Mouse (Mus musculus): ENCODE measurements around the gene Dap. TPM values are rescaled to one million over a fixed set of nuclear protein-coding genes. Genes with fewer than 3 reads are reported as not detected.

Gene Dap
- polyA plus RNA-seq, 1 experiment from 2014 or later: 35.2 TPM

GRCm38 (mm10) chr15:31254939-31255535 lies 30.9 kb downstream of the Dap start:
- 83% methylated on average over 9 of the region's 9 CpGs for whole genome bisulfite sequencing

GRCm38 (mm10) chr15:31255762-31256161 lies 31.6 kb downstream of the Dap start:
- Histone ChIP-seq H3K9me3 (no peaks in the 10 kb centered on the region), H3K4me2 (no peak overlapping the region), H3K27me3 (no peaks in the 10 kb centered on the region), H3K4me3 (no peak overlapping the region), H3K36me3 (no peaks in the 10 kb centered on the region), H3K27ac (no peak overlapping the region), H3K4me1 (replicated peaks) (peaks cover 6% of the 10 kb centered on the region), H3K9ac (no peak overlapping the region)
- 83% methylated on average over 6 of the region's 6 CpGs for WGBS
- ATAC-seq (ENCODE audit: low FRiP score): no peak

More at GRCm38 (mm10) chr15:31254939-31255535, 30.9 kb downstream of the Dap start:
- H3K4me3 ChIP-seq: no peak overlapping the region
- peaks cover 11% of the 10 kb centered on the region for H3K4me1 ChIP-seq (replicated peaks)
- no peak overlapping the region for H3K9ac ChIP-seq
- ATAC-seq (ENCODE audit: low FRiP score): no peak
- H3K4me2 ChIP-seq: no peak overlapping the region
- no peaks in the 10 kb centered on the region for H3K27me3 ChIP-seq
- H3K9me3 ChIP-seq: no peaks in the 10 kb centered on the region
- H3K36me3 ChIP-seq: no peaks in the 10 kb centered on the region
- H3K27ac ChIP-seq: no peak overlapping the region

GRCm38 (mm10) chr15:31257329-31257728 lies 33.2 kb downstream of the Dap start:
- H3K9ac ChIP-seq: no peak overlapping the region
- no peak for ATAC-seq (ENCODE audit: low FRiP score)
- 100% methylated on average over 1 of the region's 1 CpGs for WGBS
- no peak overlapping the region for H3K27ac ChIP-seq
- no peaks in the 10 kb centered on the region for H3K9me3 ChIP-seq
- H3K4me3 ChIP-seq: no peak overlapping the region
- H3K4me2 ChIP-seq: no peak overlapping the region
- H3K36me3 ChIP-seq: no peaks in the 10 kb centered on the region
- H3K27me3 ChIP-seq: no peaks in the 10 kb centered on the region
- H3K4me1 ChIP-seq (replicated peaks): peaks cover 6% of the 10 kb centered on the region

- H3K4me3 ChIP-seq: no peak overlapping the region
- H3K27ac ChIP-seq: no peak overlapping the region
- H3K9ac ChIP-seq: no peak overlapping the region
- no peak for ATAC-seq (ENCODE audit: low FRiP score)
- H3K9me3 ChIP-seq: no peaks in the 10 kb centered on the region
- no peaks in the 10 kb centered on the region for H3K27me3 ChIP-seq
- peaks cover 6% of the 10 kb centered on the region; the same call in 1 of the 2 replicates for H3K4me1 ChIP-seq (replicated peaks)
- no peaks in the 10 kb centered on the region for H3K36me3 ChIP-seq
- no peak overlapping the region for H3K4me2 ChIP-seq
- 78% methylated on average over 21 of the region's 21 CpGs for WGBS
Measured at GRCm38 (mm10) chr15:31258029-31258692, 34.0 kb downstream of the Dap start.

- H3K9me3 ChIP-seq: no peaks in the 10 kb centered on the region
- H3K4me1 ChIP-seq (replicated peaks): peaks cover 4% of the 10 kb centered on the region; the same call in 1 of the 2 replicates
- ATAC-seq (ENCODE audit: low FRiP score): no peak
- no peak overlapping the region for H3K27ac ChIP-seq
- no peak overlapping the region for H3K9ac ChIP-seq
- no peaks in the 10 kb centered on the region for H3K27me3 ChIP-seq
- H3K36me3 ChIP-seq: no peaks in the 10 kb centered on the region
- no peak overlapping the region for H3K4me2 ChIP-seq
- WGBS: 83% methylated on average over 18 of the region's 18 CpGs
- no peak overlapping the region for H3K4me3 ChIP-seq
Measured at GRCm38 (mm10) chr15:31258693-31259439, 34.8 kb downstream of the Dap start.

- Histone ChIP-seq H3K9ac (no peak overlapping the region), H3K27me3 (no peaks in the 10 kb centered on the region), H3K4me2 (no peak overlapping the region), H3K4me3 (no peak overlapping the region), H3K27ac (no peak overlapping the region), H3K9me3 (no peaks in the 10 kb centered on the region), H3K4me1 (replicated peaks) (0 out of 2 replicates have a peak, but pooled peaks cover 3% of the 10 kb centered on the region), H3K36me3 (no peaks in the 10 kb centered on the region)
- ATAC-seq (ENCODE audit: low FRiP score): no peak
- WGBS: 73% methylated on average over 10 of the region's 10 CpGs
Measured at GRCm38 (mm10) chr15:31261094-31261493, 37.0 kb downstream of the Dap start.

- Histone ChIP-seq H3K27ac (no peak overlapping the region), H3K27me3 (no peaks in the 10 kb centered on the region), H3K4me3 (no peak overlapping the region), H3K4me1 (replicated peaks) (0 out of 2 replicates have a peak, but pooled peaks cover under 1% of the 10 kb centered on the region), H3K9me3 (no peaks in the 10 kb centered on the region), H3K9ac (no peak overlapping the region), H3K4me2 (no peak overlapping the region), H3K36me3 (no peaks in the 10 kb centered on the region)
- WGBS: 75% methylated on average over 9 of the region's 9 CpGs
- ATAC-seq (ENCODE audit: low FRiP score): no peak
Measured at GRCm38 (mm10) chr15:31262361-31262760, 38.2 kb downstream of the Dap start.

GRCm38 (mm10) chr15:31264827-31265226 lies 40.7 kb downstream of the Dap start:
- Histone ChIP-seq H3K4me2 (no peak overlapping the region), H3K4me1 (replicated peaks) (no peaks in the 10 kb centered on the region), H3K4me3 (no peak overlapping the region), H3K9ac (no peak overlapping the region), H3K9me3 (no peaks in the 10 kb centered on the region), H3K36me3 (no peaks in the 10 kb centered on the region), H3K27me3 (no peaks in the 10 kb centered on the region), H3K27ac (0 out of 2 replicates have a peak overlapping the region, but pooled peaks have one; percentile 44)
- ATAC-seq (ENCODE audit: low FRiP score): peak; percentile 91
- WGBS: 31% methylated on average over 6 of the region's 6 CpGs

- Histone ChIP-seq H3K4me2 (no peak overlapping the region), H3K27ac (no peak overlapping the region), H3K36me3 (no peaks in the 10 kb centered on the region), H3K27me3 (no peaks in the 10 kb centered on the region), H3K9me3 (no peaks in the 10 kb centered on the region), H3K4me1 (replicated peaks) (no peaks in the 10 kb centered on the region), H3K9ac (no peak overlapping the region), H3K4me3 (no peak overlapping the region)
- WGBS: 95% methylated on average over 8 of the region's 8 CpGs
- peak; percentile 26 for ATAC-seq (ENCODE audit: low FRiP score)
Measured at GRCm38 (mm10) chr15:31265404-31265803, 41.3 kb downstream of the Dap start.

GRCm38 (mm10) chr15:31265845-31266244 lies 41.7 kb downstream of the Dap start:
- H3K36me3 ChIP-seq: no peaks in the 10 kb centered on the region
- 94% methylated on average over 12 of the region's 12 CpGs for WGBS
- no peak for ATAC-seq (ENCODE audit: low FRiP score)
- no peaks in the 10 kb centered on the region for H3K4me1 ChIP-seq (replicated peaks)
- H3K4me3 ChIP-seq: no peak overlapping the region
- H3K9ac ChIP-seq: no peak overlapping the region
- H3K27me3 ChIP-seq: no peaks in the 10 kb centered on the region
- H3K27ac ChIP-seq: no peak overlapping the region
- H3K9me3 ChIP-seq: no peaks in the 10 kb centered on the region
- H3K4me2 ChIP-seq: no peak overlapping the region

GRCm38 (mm10) chr15:31268148-31268547 lies 44.0 kb downstream of the Dap start:
- Histone ChIP-seq H3K4me1 (replicated peaks) (0 out of 2 replicates have a peak, but pooled peaks cover 6% of the 10 kb centered on the region), H3K9me3 (no peaks in the 10 kb centered on the region), H3K27ac (no peak overlapping the region), H3K36me3 (no peaks in the 10 kb centered on the region), H3K27me3 (no peaks in the 10 kb centered on the region), H3K9ac (no peak overlapping the region), H3K4me3 (no peak overlapping the region), H3K4me2 (no peak overlapping the region)
- WGBS: 85% methylated on average over 6 of the region's 6 CpGs
- no peak for ATAC-seq (ENCODE audit: low FRiP score)

- Histone ChIP-seq H3K9ac (no peak overlapping the region), H3K27ac (no peak overlapping the region), H3K4me2 (no peak overlapping the region), H3K4me3 (no peak overlapping the region), H3K4me1 (replicated peaks) (0 out of 2 replicates have a peak, but pooled peaks cover 6% of the 10 kb centered on the region), H3K36me3 (no peaks in the 10 kb centered on the region), H3K9me3 (no peaks in the 10 kb centered on the region), H3K27me3 (no peaks in the 10 kb centered on the region)
- ATAC-seq (ENCODE audit: low FRiP score): no peak
- whole genome bisulfite sequencing: 90% methylated on average over 4 of the region's 4 CpGs
Measured at GRCm38 (mm10) chr15:31269558-31269957, 45.4 kb downstream of the Dap start.
